24 mouse cellular contexts compared by ENCODE assay signal in genomic region chr2:59183541-59183940, GRCm38 (mm10). TPM values are rescaled to one million over a fixed set of nuclear protein-coding genes. Genes with fewer than 3 reads are reported as not detected.
A peak's percentile ranks its signal among the peaks of the same experiment; 100 is the strongest.
DNase-seq lines count a peak whose midpoint lies in the region; ATAC-seq and TF ChIP-seq lines count a peak whose summit lies in the region.
"Had no signal": no experiment of that assay in that cellular context is flagged by ENCODE, and none has a peak within 500 bp of the region (broad histone marks: within the 10 kb centered on the region; RNA-seq: fewer than 3 reads in every experiment).

No protein-coding gene starts in this region.

- no peaks in the 10 kb centered on the region for H3K27me3 ChIP-seq in heart, embryonic 11.5 days (ENCODE audit: control insufficient read depth, insufficient read depth, low read length)
- H3K27me3 ChIP-seq in kidney, embryonic 14.5 days (ENCODE audit: control insufficient read depth, insufficient read depth, low read length): no peaks in the 10 kb centered on the region
- no peaks in the 10 kb centered on the region for H3K27me3 ChIP-seq in stomach, postnatal 0 days (ENCODE audit: control insufficient read depth, insufficient read depth, low read length)
- H3K27me3 ChIP-seq: CH12.LX; embryonic facial prominence, embryonic 12.5 days; forebrain, embryonic 13.5 days; forebrain, embryonic 15.5 days had no signal

- H3K9ac ChIP-seq in heart, embryonic 11.5 days (ENCODE audit: low read depth, low read length): no peak overlapping the region
- H3K9ac ChIP-seq in kidney, embryonic 14.5 days (ENCODE audit: low read depth, low read length): no peak overlapping the region
- no peak overlapping the region for H3K9ac ChIP-seq in stomach, postnatal 0 days (ENCODE audit: low read length)
- H3K9ac ChIP-seq: embryonic facial prominence, embryonic 12.5 days; forebrain, embryonic 13.5 days; forebrain, embryonic 15.5 days; forebrain, postnatal 0 days had no signal

- peak; percentile 66 for DNase-seq in heart, adult 11 months
- DNase-seq in kidney, adult 9 months: peak; percentile 55
- DNase-seq in ZHBTc4 (ENCODE audit: low read depth, low spot score) (peak; percentile 22), MN1 (ENCODE audit: low spot score) (no peak)
- peak; percentile 11 for DNase-seq in stomach, postnatal 0 days (ENCODE audit: low spot score)
- DNase-seq: adrenal gland, adult 2 months; adrenal gland, postnatal 10 days; adrenal gland, postnatal 25 days; B cell, adult 2 months; cerebellum, adult 11-12 months; cerebellum, adult 9-10 months; cerebellum, postnatal 10 days; cerebellum, postnatal 25 days; forebrain, postnatal 0 days had no signal

- no peak overlapping the region for H3K27ac ChIP-seq in heart, embryonic 11.5 days (ENCODE audit: low read depth, low read length)
- H3K27ac ChIP-seq in kidney, embryonic 14.5 days (ENCODE audit: low read depth, low read length): no peak overlapping the region
- H3K27ac ChIP-seq in stomach, postnatal 0 days (replicated peaks): no peak overlapping the region
- H3K27ac ChIP-seq: embryonic facial prominence, embryonic 10.5 days; embryonic facial prominence, embryonic 12.5 days; forebrain, embryonic 13.5 days; forebrain, embryonic 15.5 days had no signal

- no peak for TF ChIP-seq CTCF in stomach, postnatal 0 days (IDR thresholded peaks at IDR 0.05; ENCODE audit: low read depth)

- H3K36me3 ChIP-seq in heart, embryonic 11.5 days (ENCODE audit: control insufficient read depth, insufficient read depth, low read length): peaks cover 3% of the 10 kb centered on the region; the same call in 1 of the 2 replicates
- H3K36me3 ChIP-seq in kidney, embryonic 14.5 days (ENCODE audit: control insufficient read depth, insufficient read depth, low read length): no peaks in the 10 kb centered on the region; the same call in 1 of the 2 replicates
- H3K36me3 ChIP-seq in stomach, postnatal 0 days (ENCODE audit: control insufficient read depth, insufficient read depth, low read length): peaks cover 2% of the 10 kb centered on the region; the same call in 1 of the 2 replicates
- H3K36me3 ChIP-seq: embryonic facial prominence, embryonic 12.5 days had no signal

- WGBS in heart, embryonic 11.5 days (ENCODE audit: insufficient replicate concordance): 81% methylated on average over 4 of the region's 4 CpGs
- 77% methylated on average over 4 of the region's 4 CpGs for WGBS in kidney, embryonic 14.5 days
- WGBS in stomach, postnatal 0 days: 70% methylated on average over 4 of the region's 4 CpGs

- H3K4me1 ChIP-seq in heart, embryonic 11.5 days (ENCODE audit: control insufficient read depth, insufficient read depth, low read length): peaks cover 13% of the 10 kb centered on the region
- H3K4me1 ChIP-seq in kidney, embryonic 14.5 days (ENCODE audit: control insufficient read depth, insufficient read depth, low read length): peaks cover 8% of the 10 kb centered on the region; the same call in 1 of the 2 replicates
- H3K4me1 ChIP-seq in stomach, postnatal 0 days (replicated peaks; ENCODE audit: control insufficient read depth, insufficient read depth): 0 out of 2 replicates have a peak, but pooled peaks cover 8% of the 10 kb centered on the region
- H3K4me1 ChIP-seq: embryonic facial prominence, embryonic 12.5 days had no signal

- no peak overlapping the region for H3K4me3 ChIP-seq in heart, embryonic 11.5 days (ENCODE audit: low read depth, low read length)
- no peak overlapping the region for H3K4me3 ChIP-seq in kidney, embryonic 14.5 days (ENCODE audit: low read length)
- no peak overlapping the region for H3K4me3 ChIP-seq in stomach, postnatal 0 days (ENCODE audit: low read depth, low read length)
- H3K4me3 ChIP-seq: embryonic facial prominence, embryonic 10.5 days; embryonic facial prominence, embryonic 12.5 days; forebrain, embryonic 13.5 days; forebrain, embryonic 15.5 days had no signal

- ATAC-seq in heart, embryonic 11.5 days (replicated peaks; ENCODE audit: insufficient number of reproducible peaks, low FRiP score, low TSS enrichment): no peak
- ATAC-seq in kidney, embryonic 14.5 days (ENCODE audit: low FRiP score, low TSS enrichment): no peak
- ATAC-seq in stomach, postnatal 0 days (ENCODE audit: low FRiP score, low TSS enrichment): no peak
- no peak for ATAC-seq in megakaryocyte, adult 5-6 weeks (ENCODE audit: poor library complexity, severe bottlenecking)
- ATAC-seq: CD4-positive, CD25-positive, alpha-beta regulatory T cell, adult 4 months; forebrain, embryonic 13.5 days; forebrain, embryonic 15.5 days; forebrain, postnatal 0 days had no signal

- no peak for TF ChIP-seq EP300 in stomach, postnatal 0 days (optimal IDR thresholded peaks at IDR 0.05)

- H3K4me2 ChIP-seq in heart, embryonic 11.5 days: no peak overlapping the region
- no peak overlapping the region for H3K4me2 ChIP-seq in kidney, embryonic 14.5 days (replicated peaks; ENCODE audit: low read depth, low read length)
- no peak overlapping the region for H3K4me2 ChIP-seq in stomach, postnatal 0 days (replicated peaks; ENCODE audit: low read depth)
- H3K4me2 ChIP-seq: embryonic facial prominence, embryonic 12.5 days; forebrain, embryonic 13.5 days; forebrain, embryonic 15.5 days had no signal

- no peaks in the 10 kb centered on the region for H3K9me3 ChIP-seq in heart, embryonic 11.5 days (replicated peaks; ENCODE audit: control insufficient read depth, low read length)
- no peaks in the 10 kb centered on the region for H3K9me3 ChIP-seq in kidney, embryonic 14.5 days (ENCODE audit: control insufficient read depth, low read length)
- H3K9me3 ChIP-seq in stomach, postnatal 0 days (ENCODE audit: control insufficient read depth, low read length): no peaks in the 10 kb centered on the region
- H3K9me3 ChIP-seq: embryonic facial prominence, embryonic 10.5 days; embryonic facial prominence, embryonic 12.5 days; forebrain, embryonic 13.5 days; forebrain, embryonic 15.5 days; G1E had no signal

RNA-seq across cellular contexts. Expression of gene Pkp4, which starts 22.9 kb away (rescaled TPM):
- polyA plus RNA-seq in heart, embryonic 11.5 days (2014; fragmentation: Nextera tagmentation; extraction: Ambion mirVana): 33.8 and 37.6 TPM in 2 replicates
- 29.7 and 31.1 TPM in 2 replicates for polyA plus RNA-seq in kidney, embryonic 14.5 days (2014; fragmentation: Nextera tagmentation; extraction: Ambion mirVana)
- polyA plus RNA-seq in stomach, postnatal 0 days (2015; fragmentation: Nextera tagmentation; extraction: Ambion mirVana): 16.8 and 16.9 TPM in 2 replicates
- total RNA-seq in megakaryocyte, adult 5-6 weeks (2015): 10.6 and 17.0 TPM in 2 replicates
- total RNA-seq in megakaryocyte, adult 5-6 weeks (2017): 9.6 and 12.7 TPM in 2 replicates
- total RNA-seq: CH12.LX had no signal

RNA-seq across cellular contexts. Expression of gene Ccdc148, which starts 23.1 kb away (rescaled TPM):
- polyA plus RNA-seq in heart, embryonic 11.5 days (2014; fragmentation: Nextera tagmentation; extraction: Ambion mirVana): 0.15 and 0.27 TPM in 2 replicates
- 1.0 and 1.2 TPM in 2 replicates for polyA plus RNA-seq in kidney, embryonic 14.5 days (2014; fragmentation: Nextera tagmentation; extraction: Ambion mirVana)
- polyA plus RNA-seq in stomach, postnatal 0 days (2015; fragmentation: Nextera tagmentation; extraction: Ambion mirVana): 0.24 and 0.47 TPM in 2 replicates
- total RNA-seq in megakaryocyte, adult 5-6 weeks (2015): 0.02 and 0.21 TPM in 2 replicates
- total RNA-seq in megakaryocyte, adult 5-6 weeks (2017): 0.08 and 0.11 TPM in 2 replicates
- total RNA-seq: CH12.LX had no signal
- polyA plus RNA-seq: G1E had no signal
